Mouse (Mus musculus): ENCODE data around the gene Fam8a1.
A peak's percentile ranks its signal among the peaks of the same experiment; 100 is the strongest.

Fam8a1 gene

GRCm38 (mm10) chr13:46669048-46669619 is at the start of gene Fam8a1:
Gene Fam8a1 (plus strand): TSS chr13:46669522.
- no peaks in the 10 kb centered on the region for H3K36me3 ChIP-seq (ENCODE audit: control insufficient read depth, insufficient read depth, low read length, poor library complexity, severe bottlenecking)
- DNase-seq (ENCODE audit: low read depth, low spot score) = peak; percentile 92
- peaks cover 1% of the 10 kb centered on the region; the same call in 1 of the 2 replicates for H3K27me3 ChIP-seq (ENCODE audit: control insufficient read depth, insufficient read depth, low read length, poor library complexity, severe bottlenecking)

- Histone ChIP-seq H3K27me3 (ENCODE audit: control insufficient read depth, insufficient read depth, low read length, poor library complexity, severe bottlenecking) (no peaks in the 10 kb centered on the region), H3K36me3 (ENCODE audit: control insufficient read depth, insufficient read depth, low read length, poor library complexity, severe bottlenecking) (no peaks in the 10 kb centered on the region)
- peak; percentile 72 for DNase-seq (ENCODE audit: low read depth, low spot score)
Observed at GRCm38 (mm10) chr13:46619633-46620032, 49.7 kb upstream of the Fam8a1 start.

GRCm38 (mm10) chr13:46620964-46621757 is 48.2 kb upstream of the Fam8a1 start:
- DNase-seq (ENCODE audit: low read depth, low spot score) = no peak
- Histone ChIP-seq H3K36me3 (ENCODE audit: control insufficient read depth, insufficient read depth, low read length, poor library complexity, severe bottlenecking) (no peaks in the 10 kb centered on the region), H3K27me3 (ENCODE audit: control insufficient read depth, insufficient read depth, low read length, poor library complexity, severe bottlenecking) (no peaks in the 10 kb centered on the region)

GRCm38 (mm10) chr13:46626608-46627007 is 42.7 kb upstream of the Fam8a1 start:
- no peaks in the 10 kb centered on the region for H3K27me3 ChIP-seq (ENCODE audit: control insufficient read depth, insufficient read depth, low read length, poor library complexity, severe bottlenecking)
- no peaks in the 10 kb centered on the region for H3K36me3 ChIP-seq (ENCODE audit: control insufficient read depth, insufficient read depth, low read length, poor library complexity, severe bottlenecking)
- DNase-seq (ENCODE audit: low read depth, low spot score) = no peak

- Histone ChIP-seq H3K36me3 (ENCODE audit: control insufficient read depth, insufficient read depth, low read length, poor library complexity, severe bottlenecking) (no peaks in the 10 kb centered on the region), H3K27me3 (ENCODE audit: control insufficient read depth, insufficient read depth, low read length, poor library complexity, severe bottlenecking) (no peaks in the 10 kb centered on the region)
- no peak for DNase-seq (ENCODE audit: low read depth, low spot score)
Observed at GRCm38 (mm10) chr13:46627841-46628240, 41.5 kb upstream of the Fam8a1 start.

- H3K36me3 ChIP-seq (ENCODE audit: control insufficient read depth, insufficient read depth, low read length, poor library complexity, severe bottlenecking) = no peaks in the 10 kb centered on the region
- no peak for DNase-seq (ENCODE audit: low read depth, low spot score)
Observed at GRCm38 (mm10) chr13:46629391-46629790, 39.9 kb upstream of the Fam8a1 start.

GRCm38 (mm10) chr13:46632796-46633195 is 36.5 kb upstream of the Fam8a1 start:
- DNase-seq (ENCODE audit: low read depth, low spot score) = no peak
- H3K27me3 ChIP-seq (ENCODE audit: control insufficient read depth, insufficient read depth, low read length, poor library complexity, severe bottlenecking) = no peaks in the 10 kb centered on the region
- H3K36me3 ChIP-seq (ENCODE audit: control insufficient read depth, insufficient read depth, low read length, poor library complexity, severe bottlenecking) = no peaks in the 10 kb centered on the region

More at GRCm38 (mm10) chr13:46629391-46629790, 39.9 kb upstream of the Fam8a1 start:
- H3K27me3 ChIP-seq (ENCODE audit: control insufficient read depth, insufficient read depth, low read length, poor library complexity, severe bottlenecking) = no peaks in the 10 kb centered on the region

GRCm38 (mm10) chr13:46633320-46634132 is 35.8 kb upstream of the Fam8a1 start:
- H3K36me3 ChIP-seq (ENCODE audit: control insufficient read depth, insufficient read depth, low read length, poor library complexity, severe bottlenecking) = no peaks in the 10 kb centered on the region
- no peaks in the 10 kb centered on the region for H3K27me3 ChIP-seq (ENCODE audit: control insufficient read depth, insufficient read depth, low read length, poor library complexity, severe bottlenecking)
- DNase-seq (ENCODE audit: low read depth, low spot score) = no peak

GRCm38 (mm10) chr13:46634133-46634488 is 35.2 kb upstream of the Fam8a1 start:
- Histone ChIP-seq H3K36me3 (ENCODE audit: control insufficient read depth, insufficient read depth, low read length, poor library complexity, severe bottlenecking) (no peaks in the 10 kb centered on the region), H3K27me3 (ENCODE audit: control insufficient read depth, insufficient read depth, low read length, poor library complexity, severe bottlenecking) (no peaks in the 10 kb centered on the region)
- peak; percentile 54 for DNase-seq (ENCODE audit: low read depth, low spot score)

- H3K27me3 ChIP-seq (ENCODE audit: control insufficient read depth, insufficient read depth, low read length, poor library complexity, severe bottlenecking) = no peaks in the 10 kb centered on the region
Observed at GRCm38 (mm10) chr13:46640608-46641468, 28.5 kb upstream of the Fam8a1 start.

GRCm38 (mm10) chr13:46642318-46642717 is 27.0 kb upstream of the Fam8a1 start:
- H3K36me3 ChIP-seq (ENCODE audit: control insufficient read depth, insufficient read depth, low read length, poor library complexity, severe bottlenecking) = no peaks in the 10 kb centered on the region
- H3K27me3 ChIP-seq (ENCODE audit: control insufficient read depth, insufficient read depth, low read length, poor library complexity, severe bottlenecking) = no peaks in the 10 kb centered on the region
- peak; percentile 27 for DNase-seq (ENCODE audit: low read depth, low spot score)

More at GRCm38 (mm10) chr13:46640608-46641468, 28.5 kb upstream of the Fam8a1 start:
- DNase-seq (ENCODE audit: low read depth, low spot score) = no peak
- no peaks in the 10 kb centered on the region for H3K36me3 ChIP-seq (ENCODE audit: control insufficient read depth, insufficient read depth, low read length, poor library complexity, severe bottlenecking)

GRCm38 (mm10) chr13:46644175-46644574 is 25.1 kb upstream of the Fam8a1 start:
- Histone ChIP-seq H3K36me3 (ENCODE audit: control insufficient read depth, insufficient read depth, low read length, poor library complexity, severe bottlenecking) (no peaks in the 10 kb centered on the region), H3K27me3 (ENCODE audit: control insufficient read depth, insufficient read depth, low read length, poor library complexity, severe bottlenecking) (no peaks in the 10 kb centered on the region)
- no peak for DNase-seq (ENCODE audit: low read depth, low spot score)

- no peak for DNase-seq (ENCODE audit: low read depth, low spot score)
- Histone ChIP-seq H3K27me3 (ENCODE audit: control insufficient read depth, insufficient read depth, low read length, poor library complexity, severe bottlenecking) (no peaks in the 10 kb centered on the region), H3K36me3 (ENCODE audit: control insufficient read depth, insufficient read depth, low read length, poor library complexity, severe bottlenecking) (no peaks in the 10 kb centered on the region)
Observed at GRCm38 (mm10) chr13:46645476-46645875, 23.8 kb upstream of the Fam8a1 start.

- DNase-seq (ENCODE audit: low read depth, low spot score) = no peak
- H3K36me3 ChIP-seq (ENCODE audit: control insufficient read depth, insufficient read depth, low read length, poor library complexity, severe bottlenecking) = no peaks in the 10 kb centered on the region
Observed at GRCm38 (mm10) chr13:46651853-46652252, 17.5 kb upstream of the Fam8a1 start.

More at GRCm38 (mm10) chr13:46651853-46652252, 17.5 kb upstream of the Fam8a1 start:
- H3K27me3 ChIP-seq (ENCODE audit: control insufficient read depth, insufficient read depth, low read length, poor library complexity, severe bottlenecking) = no peaks in the 10 kb centered on the region

All from splenic B cell, adult 2 months (primary cell).